Mouse (Mus musculus): Measurements from ENCODE around the gene Foxa3.

DNA sequence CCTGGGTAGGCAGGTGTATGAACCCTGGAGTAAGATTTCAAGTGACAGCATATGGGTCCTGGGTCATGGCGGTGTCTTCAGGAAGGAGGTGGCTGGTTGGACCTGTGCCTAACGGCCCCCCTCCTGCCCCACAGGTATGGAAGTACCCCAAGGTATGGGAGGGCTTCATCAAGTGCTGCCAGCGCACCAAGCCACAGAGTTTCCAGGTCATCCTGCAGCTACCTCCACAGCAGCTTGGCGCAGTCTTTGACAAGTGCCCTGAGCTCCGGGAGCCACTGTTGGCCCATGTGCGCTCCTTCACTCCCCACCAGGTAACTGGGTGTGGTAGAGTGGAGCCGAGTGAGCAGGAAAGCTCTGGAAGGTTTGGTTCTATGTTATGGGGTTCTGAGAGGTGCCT lies 29.8 kb upstream of the Foxa3 start:
- TF ChIP-seq CTCF (IDR thresholded peaks at IDR 0.05; ENCODE audit: low read depth, low read length) (no peak), POLR2A (IDR thresholded peaks at IDR 0.05; ENCODE audit: extremely low read depth, insufficient read depth, low read length) (no peak)
